Mouse (Mus musculus): ENCODE data around the gene Lhx8.

DNA sequence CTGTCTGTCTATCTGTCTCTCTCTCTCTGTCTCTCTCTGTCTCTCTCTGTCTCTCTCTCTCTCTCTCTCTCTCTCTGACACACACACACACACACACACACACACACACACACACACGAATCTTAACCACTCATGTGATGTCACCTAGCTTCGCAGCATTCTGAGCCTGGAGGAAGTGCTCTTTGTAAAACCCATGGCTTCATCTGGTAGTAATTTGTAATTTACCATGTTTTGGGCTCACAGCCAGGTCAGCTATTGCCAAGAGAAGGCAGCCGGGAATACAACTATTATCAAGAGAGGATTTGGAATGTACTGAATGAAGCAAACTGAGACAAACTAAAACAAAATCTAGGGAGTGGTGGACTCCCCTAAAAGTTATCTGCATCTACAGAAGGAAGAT lies 36.9 kb upstream of the Lhx8 start:
- TF ChIP-seq ZC3H11A (IDR thresholded peaks at IDR 0.05; ENCODE audit: borderline replicate concordance, low read depth, low read length) (no peak), HCFC1 (IDR thresholded peaks at IDR 0.05; ENCODE audit: borderline replicate concordance, insufficient read depth, low read length) (no peak), ZNF384 (IDR thresholded peaks at IDR 0.05; ENCODE audit: low read depth, low read length) (no peak)
